Mouse (Mus musculus) testis, adult 2 months (tissue): ENCODE measurements at regions not wholly inside any gene's neighbourhood (a gene's known extent, or its start where the extent isn't known, plus 50 kb on each side); places are given as distances from the start of the nearest gene placed in this dataset.

Experiments
- CTCF ChIP-seq: fragments of 200-500 bp; IDR thresholded peaks from 2 replicates; pipeline ENCODE4 v1.5.1; 2012; ENCODE audit warnings: low read depth, mild to moderate bottlenecking, inconsistent platforms, low read length, moderate library complexity; ENCODE audit not compliant: control insufficient read depth, insufficient read depth, insufficient replicate concordance
- POLR2A ChIP-seq: fragments of 200-500 bp; IDR thresholded peaks from 2 replicates; pipeline ENCODE4 v1.6.1; 2012; ENCODE audit warnings: low read depth, mild to moderate bottlenecking, inconsistent platforms, low read length, moderate library complexity; ENCODE audit not compliant: control insufficient read depth

- TF ChIP-seq CTCF = no peak
- no peak for TF ChIP-seq POLR2A
Measured at GRCm38 (mm10) chr15:10887990-10888389, 64.1 kb upstream of the C1qtnf3 start.
